Mouse (Mus musculus) CH12.LX (cell line): ENCODE measurements around the gene Chst13. TPM values are rescaled to one million over a fixed set of nuclear protein-coding genes. Genes with fewer than 3 reads are reported as not detected.

Experiments used
- DNase-seq: peaks from one replicate; pipeline ENCODE4 v3.0.0-alpha.2; 2013; ENCODE audit errors: extremely low read depth
- H3K27ac ChIP-seq: 2 replicates; pipeline ENCODE4 v1.5.1; 2012; ENCODE audit warnings: low read depth, mild to moderate bottlenecking, control low read depth, moderate library complexity; ENCODE audit not compliant: insufficient read depth
- H3K27me3 ChIP-seq: replicated peaks from 2 replicates; pipeline ENCODE3; 2012; ENCODE audit warnings: inconsistent platforms
- H3K36me3 ChIP-seq, 2 experiments: replicated peaks in 1 of 2; 2 replicates each; pipeline versions ENCODE3 to v1.6.1; 2012; ENCODE audit warnings: inconsistent platforms in 1 of 2, low read length in 1 of 2, mild to moderate bottlenecking in 1 of 2, mixed read lengths in 1 of 2, moderate library complexity in 1 of 2; ENCODE audit not compliant: control insufficient read depth in 1 of 2, insufficient read depth in 1 of 2
- H3K4me1 ChIP-seq, 2 experiments: 2 replicates each; pipeline ENCODE4 v1.6.1; 2012; ENCODE audit warnings: inconsistent platforms in 1 of 2, moderate library complexity in 1 of 2; ENCODE audit not compliant: insufficient read depth in 2 of 2, control insufficient read depth in 1 of 2
- H3K4me2 ChIP-seq: 2 replicates; pipeline ENCODE4 v1.6.1; 2012; ENCODE audit warnings: low read depth, mild to moderate bottlenecking, control low read depth; ENCODE audit not compliant: poor library complexity, insufficient read depth, severe bottlenecking
- H3K4me3 ChIP-seq, 3 experiments: fragments of 150-350 bp in 1 of 3; sonication (generic) in 1 of 3; replicated peaks in 1 of 3; 2 replicates each; pipeline versions ENCODE3 to v1.5.1; 2011 to 2012; ENCODE audit warnings: low read depth in 2 of 3, low read length in 2 of 3, mild to moderate bottlenecking in 2 of 3, moderate library complexity in 2 of 3, control low read depth in 1 of 3, improper control_type of control experiment in 1 of 3, inconsistent platforms in 1 of 3, mixed read lengths in 1 of 3; ENCODE audit not compliant: poor library complexity in 1 of 3
- H3K79me2 ChIP-seq: replicated peaks from 2 replicates; pipeline ENCODE4 v1.6.1; 2012; ENCODE audit warnings: mild to moderate bottlenecking, moderate library complexity; ENCODE audit not compliant: control insufficient read depth, poor library complexity, insufficient read depth, severe bottlenecking; ENCODE audit errors: extremely low read depth
- H3K9ac ChIP-seq: 2 replicates; pipeline ENCODE4 v1.6.1; 2012; ENCODE audit warnings: low read depth, mild to moderate bottlenecking, control low read depth, moderate library complexity; ENCODE audit not compliant: insufficient read depth
- H3K9me3 ChIP-seq: replicated peaks from 2 replicates; pipeline ENCODE3; 2012; ENCODE audit warnings: low read length, inconsistent platforms, mixed read lengths
- BHLHE40 ChIP-seq: IDR thresholded peaks from 2 replicates; pipeline ENCODE4 v1.6.1; 2011; ENCODE audit warnings: mild to moderate bottlenecking, low read depth, low read length, improper control_type of control experiment
- CHD2 ChIP-seq: IDR thresholded peaks from 2 replicates; pipeline ENCODE4 v1.6.1; 2011; ENCODE audit warnings: low read length, improper control_type of control experiment
- ETS1 ChIP-seq: conservative IDR thresholded peaks from 2 replicates; pipeline ENCODE4 v1.6.1; 2012; ENCODE audit warnings: low read depth, mild to moderate bottlenecking, inconsistent platforms, low read length, improper control_type of control experiment, moderate library complexity
- HCFC1 ChIP-seq: IDR thresholded peaks from 2 replicates; pipeline ENCODE4 v1.6.1; 2012; ENCODE audit warnings: low read depth, mild to moderate bottlenecking, inconsistent platforms, low read length, improper control_type of control experiment
- IRF4 ChIP-seq: IDR thresholded peaks from 2 replicates; pipeline ENCODE4 v1.6.1; 2014; ENCODE audit warnings: low read depth, mild to moderate bottlenecking, inconsistent platforms, low read length, improper control_type of control experiment
- KAT2A ChIP-seq: IDR thresholded peaks from 2 replicates; pipeline ENCODE4 v1.6.1; 2012; ENCODE audit warnings: low read length, improper control_type of control experiment, inconsistent platforms; ENCODE audit not compliant: insufficient replicate concordance
- MAFK ChIP-seq: IDR thresholded peaks from 2 replicates; pipeline ENCODE4 v1.6.1; 2011; ENCODE audit warnings: low read length, improper control_type of control experiment; ENCODE audit not compliant: insufficient replicate concordance
- MAZ ChIP-seq: IDR thresholded peaks from 2 replicates; pipeline ENCODE4 v1.6.1; 2012; ENCODE audit warnings: low read depth, mild to moderate bottlenecking, inconsistent platforms, low read length, improper control_type of control experiment, moderate library complexity
- MEF2A ChIP-seq: IDR thresholded peaks from 2 replicates; pipeline ENCODE4 v1.6.1; 2014; ENCODE audit warnings: low read depth, mild to moderate bottlenecking, inconsistent platforms, low read length, improper control_type of control experiment, borderline replicate concordance
- MYC ChIP-seq: IDR thresholded peaks from 2 replicates; pipeline ENCODE4 v1.6.1; 2011; ENCODE audit warnings: low read depth, mild to moderate bottlenecking, improper control_type of control experiment, low read length
- NRF1 ChIP-seq: IDR thresholded peaks from 2 replicates; pipeline ENCODE4 v1.6.1; 2014; ENCODE audit warnings: low read depth, mild to moderate bottlenecking, inconsistent platforms, low read length, improper control_type of control experiment, moderate library complexity
- RAD21 ChIP-seq: IDR thresholded peaks from 2 replicates; pipeline ENCODE4 v1.6.1; 2011; ENCODE audit warnings: low read depth, mild to moderate bottlenecking, low read length, improper control_type of control experiment, moderate library complexity
- RCOR1 ChIP-seq: conservative IDR thresholded peaks from 2 replicates; pipeline ENCODE4 v1.6.1; 2012; ENCODE audit warnings: low read depth, mild to moderate bottlenecking, inconsistent platforms, low read length, improper control_type of control experiment
- USF2 ChIP-seq: conservative IDR thresholded peaks from 2 replicates; pipeline ENCODE4 v1.6.1; 2011; ENCODE audit warnings: low read depth, low read length, improper control_type of control experiment
- ZC3H11A ChIP-seq: IDR thresholded peaks from 2 replicates; pipeline ENCODE4 v1.6.1; 2012; ENCODE audit warnings: low read depth, mild to moderate bottlenecking, inconsistent platforms, low read length, improper control_type of control experiment
- ZMIZ1 ChIP-seq: IDR thresholded peaks from 2 replicates; pipeline ENCODE4 v1.6.1; 2012; ENCODE audit warnings: low read depth, mild to moderate bottlenecking, inconsistent platforms, low read length, improper control_type of control experiment
- dilution Hi-C: fragments of 300-500 bp; cut with MboI; formaldehyde crosslinking; loops from 2 replicates; pipeline ENCODE4 v1.14.3; 2020; ENCODE audit warnings: low sequenced_read_pairs; ENCODE audit not compliant: extremely low pct_unique_long_range_greater_than_20kb, extremely low pct_ligation_motif_present
- in situ Hi-C: fragments of 300-500 bp; cut with MboI; formaldehyde crosslinking; loops from 3 replicates; pipeline ENCODE4 v1.14.3; 2019; ENCODE audit warnings: low sequenced_read_pairs, low pct_ligation_motif_present, low pct_unique_long_range_greater_than_20kb, mixed read lengths
- polyA plus RNA-seq: library from polyadenylated mRNA; unstranded; fragments of >175 nt; gene quantifications from 2 replicates; pipeline ENCODE4 v1.2.1, GENCODE M21; 2012; ENCODE audit warnings: low read depth; ENCODE audit not compliant: insufficient read length
- total RNA-seq, 2 experiments: library from RNA; depleted of rRNA; stranded (reverse); fragments of 300-350 nt in 1 of 2; fragments of >200 nt in 1 of 2; gene quantifications; 2 replicates each; pipeline ENCODE4 v1.2.3; 2012 to 2014

Chst13 gene
- total and polyA plus RNA-seq, 3 experiments: 0.13 TPM; not detected in 2

DNA sequence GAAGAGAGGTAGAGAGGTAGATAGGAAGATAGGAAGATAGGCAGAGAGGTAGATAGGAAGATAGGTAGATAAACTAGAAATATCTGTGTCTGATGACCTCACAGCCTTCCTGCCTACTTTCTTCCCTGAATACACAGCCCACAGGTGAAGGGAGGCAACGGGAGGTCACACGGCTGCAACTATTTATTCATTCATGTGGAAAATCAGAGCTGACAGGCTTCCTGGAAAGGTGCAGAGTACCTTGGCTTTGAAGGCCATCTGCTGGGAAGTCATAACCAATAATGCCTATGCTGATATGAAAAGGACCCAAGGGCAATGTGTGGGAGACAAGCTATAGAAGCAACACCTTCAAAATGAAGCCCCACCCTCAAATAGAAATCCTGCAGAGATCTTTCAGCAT, 17.4 kb upstream of the Chst13 start:
- Histone ChIP-seq H3K4me2 (no peak overlapping the region), H3K4me1 (no peaks in the 10 kb centered on the region), H3K4me3 (no peak overlapping the region), H3K9ac (no peak overlapping the region), H3K36me3 (no peaks in the 10 kb centered on the region), H3K27me3 (peaks cover 72% of the 10 kb centered on the region), H3K79me2 (no peaks in the 10 kb centered on the region), H3K9me3 (no peaks in the 10 kb centered on the region), H3K27ac (no peak overlapping the region)
- DNase-seq: no peak
- dilution Hi-C loops (no loop called here), in situ Hi-C loops (no loop called here)
- TF ChIP-seq ZC3H11A (no peak), MAZ (no peak), MYC (no peak), MAFK (no peak), KAT2A (no peak), IRF4 (no peak), CHD2 (no peak)

DNA sequence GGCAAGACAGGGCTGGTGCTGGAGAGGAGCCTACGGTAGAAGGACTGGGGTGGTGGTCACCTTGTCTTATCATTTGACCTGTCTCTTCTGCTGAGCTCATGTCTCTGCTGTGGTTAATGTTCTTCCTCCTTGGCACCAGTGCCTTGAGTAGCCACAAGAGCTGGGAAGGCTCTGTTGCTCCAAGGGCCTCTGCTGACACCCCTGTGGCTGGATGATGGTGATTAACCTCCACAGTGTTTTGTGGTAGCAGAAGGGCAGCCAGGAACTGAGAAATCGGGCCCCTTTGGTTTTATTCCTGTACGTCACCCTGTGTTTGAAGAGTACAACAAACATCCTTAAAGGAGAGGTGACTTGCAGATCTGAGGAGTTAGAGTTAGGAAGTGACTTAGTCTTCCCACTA, 9.3 kb upstream of the Chst13 start:
- H3K4me1 ChIP-seq: no peaks in the 10 kb centered on the region
- dilution Hi-C loops (no loop called here), in situ Hi-C loops (no loop called here)
- H3K27ac ChIP-seq: no peak overlapping the region
- no peak overlapping the region for H3K9ac ChIP-seq
- no peak for DNase-seq
- TF ChIP-seq BHLHE40 (no peak), MEF2A (no peak), ETS1 (no peak), NRF1 (no peak), USF2 (no peak), HCFC1 (no peak), RAD21 (no peak), CHD2 (no peak), RCOR1 (no peak), ZMIZ1 (no peak), IRF4 (no peak), MYC (no peak)
- H3K36me3 ChIP-seq: no peaks in the 10 kb centered on the region
- no peaks in the 10 kb centered on the region for H3K79me2 ChIP-seq
- H3K4me3 ChIP-seq: no peak overlapping the region
- no peak overlapping the region for H3K4me2 ChIP-seq
- no peaks in the 10 kb centered on the region for H3K9me3 ChIP-seq
- peaks cover 36% of the 10 kb centered on the region for H3K27me3 ChIP-seq
